Mouse (Mus musculus): ENCODE results near the gene Grik5.

Grik5 gene

GRCm38 (mm10) chr7:25071979-25072715 lies at the start of gene Grik5, which contains the start of gene Zfp574:
Grik5 (minus strand) TSS chr7:25072346.
Zfp574 (plus strand) TSS chr7:25072567.
- in situ Hi-C loops (cut with MboI, MseI) = no loop called here

- in situ Hi-C loops (cut with MboI, MseI) = no loop called here
Observed at GRCm38 (mm10) chr7:25121240-25121786, 49.2 kb upstream of the Grik5 start.

- in situ Hi-C loops (cut with MboI, MseI) = no loop called here
Observed at GRCm38 (mm10) chr7:25120061-25120834, 48.1 kb upstream of the Grik5 start.

- in situ Hi-C loops (cut with MboI, MseI) = no loop called here
Observed at GRCm38 (mm10) chr7:25112956-25113603, 40.9 kb upstream of the Grik5 start.

GRCm38 (mm10) chr7:25112178-25112955 lies 40.2 kb upstream of the Grik5 start:
- in situ Hi-C loops (cut with MboI, MseI) = no loop called here

- in situ Hi-C loops (cut with MboI, MseI) = no loop called here
Observed at GRCm38 (mm10) chr7:25110336-25110735, 38.2 kb upstream of the Grik5 start.

GRCm38 (mm10) chr7:25109355-25109754 lies 37.2 kb upstream of the Grik5 start:
- in situ Hi-C loops (cut with MboI, MseI) = loop anchor here (5.0 kb wide), 1 partner anchor 78 kb away; no protein-coding TSS in a partner anchor

GRCm38 (mm10) chr7:25106790-25107502 lies 34.8 kb upstream of the Grik5 start:
- in situ Hi-C loops (cut with MboI, MseI) = loop anchor here (5.0 kb wide), 1 partner anchor 80 kb away; no protein-coding TSS in a partner anchor

GRCm38 (mm10) chr7:25105411-25106160 lies 33.4 kb upstream of the Grik5 start:
- in situ Hi-C loops (cut with MboI, MseI) = loop anchor here (5.0 kb wide), 1 partner anchor 82 kb away; no protein-coding TSS in a partner anchor

GRCm38 (mm10) chr7:25099581-25099980 lies 27.4 kb upstream of the Grik5 start:
- in situ Hi-C loops (cut with MboI, MseI) = no loop called here

GRCm38 (mm10) chr7:25098169-25098568 lies 26.0 kb upstream of the Grik5 start:
- in situ Hi-C loops (cut with MboI, MseI) = no loop called here

- in situ Hi-C loops (cut with MboI, MseI) = no loop called here
Observed at GRCm38 (mm10) chr7:25089875-25090274, 17.7 kb upstream of the Grik5 start.

GRCm38 (mm10) chr7:25088968-25089367 lies 16.8 kb upstream of the Grik5 start:
- in situ Hi-C loops (cut with MboI, MseI) = no loop called here

- in situ Hi-C loops (cut with MboI, MseI) = no loop called here
Observed at GRCm38 (mm10) chr7:25088531-25088930, 16.4 kb upstream of the Grik5 start.

- in situ Hi-C loops (cut with MboI, MseI) = no loop called here
Observed at GRCm38 (mm10) chr7:25087972-25088371, 15.8 kb upstream of the Grik5 start.

GRCm38 (mm10) chr7:25087256-25087912 lies 15.2 kb upstream of the Grik5 start:
- in situ Hi-C loops (cut with MboI, MseI) = no loop called here

GRCm38 (mm10) chr7:25086656-25087055 lies 14.5 kb upstream of the Grik5 start:
- in situ Hi-C loops (cut with MboI, MseI) = no loop called here

GRCm38 (mm10) chr7:25084621-25085020 lies 12.5 kb upstream of the Grik5 start:
- in situ Hi-C loops (cut with MboI, MseI) = no loop called here

- in situ Hi-C loops (cut with MboI, MseI) = no loop called here
Observed at GRCm38 (mm10) chr7:25082510-25082909, 10.4 kb upstream of the Grik5 start.

All from regulatory T cell (primary cell).